Mouse (Mus musculus) urinary bladder, postnatal 10 days (tissue): ENCODE data around the gene Klhl11.

Experiments
- DNase-seq: peaks from one replicate; pipeline ENCODE4 v3.0.0; 2022; ENCODE audit warnings: low spot score

Klhl11 gene

DNA sequence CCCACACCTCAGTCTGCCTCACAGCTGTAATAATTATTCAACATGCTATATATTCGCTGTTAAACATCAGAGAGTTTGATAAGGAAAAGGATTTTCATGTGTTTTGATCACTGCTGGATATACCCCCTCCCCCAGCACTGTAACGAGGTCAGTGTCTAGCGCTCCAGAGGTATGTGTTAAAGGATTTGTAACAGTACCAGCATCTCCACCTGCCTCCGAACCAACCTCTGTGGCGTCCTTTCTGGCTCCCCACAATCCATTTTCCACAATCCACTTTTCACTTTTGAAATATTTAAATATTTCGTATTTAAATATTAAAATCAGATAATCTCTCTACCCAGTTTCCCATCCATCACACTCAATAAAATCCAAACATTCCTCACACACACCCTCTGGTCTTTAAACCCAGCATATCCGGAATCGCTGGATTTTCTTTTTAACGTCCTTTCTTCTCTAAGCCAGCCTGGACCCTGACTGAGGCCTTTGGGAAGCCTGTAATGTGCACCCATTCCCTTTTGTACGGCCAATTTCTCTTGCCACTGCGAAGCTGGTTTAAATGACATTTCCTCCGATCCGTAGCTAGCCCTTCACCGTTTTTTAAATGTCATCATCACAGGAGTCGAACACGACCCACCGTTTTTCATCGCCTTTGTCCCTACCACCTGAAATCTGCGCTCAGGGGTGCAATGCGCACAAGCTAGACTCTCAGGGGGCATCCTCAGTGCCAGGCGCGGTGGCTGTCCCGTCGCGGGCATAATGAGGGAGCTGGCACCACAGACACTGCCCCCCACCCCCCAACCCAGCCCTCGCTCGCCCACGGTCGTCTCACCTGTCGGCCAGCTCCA is 967 bp downstream of the Klhl11 start:
- no peak for DNase-seq

DNA sequence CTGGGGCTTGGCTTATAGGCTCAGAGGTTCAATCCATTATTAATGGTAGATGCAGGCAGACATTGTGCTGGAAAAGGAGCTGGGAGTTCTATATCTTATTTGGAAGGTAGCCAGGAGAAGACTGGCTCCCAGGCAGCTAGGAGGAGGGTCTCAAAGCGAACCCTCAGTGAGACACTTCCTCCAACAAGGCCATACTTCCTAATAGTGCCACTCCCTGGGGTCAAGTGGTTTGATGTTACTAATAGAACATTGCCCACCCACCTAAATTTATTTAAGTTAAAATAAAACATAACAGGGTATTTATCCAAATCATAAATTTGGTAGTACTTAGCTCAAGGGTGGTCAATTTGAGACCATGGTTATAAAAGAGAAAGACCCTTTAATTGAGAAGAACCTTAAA is 6.7 kb downstream of the Klhl11 start:
- no peak for DNase-seq

DNA sequence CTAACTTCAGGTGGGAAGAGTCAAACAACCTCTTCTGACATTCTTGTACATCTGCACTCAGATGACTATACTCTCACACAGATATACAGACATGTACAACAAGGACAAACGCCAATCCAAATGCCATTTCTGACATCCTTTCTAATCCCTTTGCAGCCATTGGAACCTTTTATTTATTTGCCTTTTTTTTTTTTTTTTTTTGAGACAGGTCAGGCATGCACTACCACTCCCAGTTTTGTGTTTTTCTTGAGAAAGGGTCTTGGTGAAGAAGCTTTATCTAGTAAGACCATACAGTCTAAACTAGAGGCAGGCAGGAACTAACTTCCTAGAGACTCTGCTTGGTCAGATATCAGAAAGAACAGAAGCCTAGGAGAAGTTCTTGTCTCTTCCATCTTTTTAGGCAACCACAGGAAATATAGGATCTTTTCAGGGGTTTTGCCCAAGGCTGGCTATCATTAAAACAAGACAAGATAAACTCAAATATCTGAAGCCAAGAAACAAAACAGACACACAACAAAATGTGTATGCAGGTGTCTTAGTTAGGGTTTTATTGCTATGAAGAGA is 7.2 kb downstream of the Klhl11 start:
- no peak for DNase-seq

DNA sequence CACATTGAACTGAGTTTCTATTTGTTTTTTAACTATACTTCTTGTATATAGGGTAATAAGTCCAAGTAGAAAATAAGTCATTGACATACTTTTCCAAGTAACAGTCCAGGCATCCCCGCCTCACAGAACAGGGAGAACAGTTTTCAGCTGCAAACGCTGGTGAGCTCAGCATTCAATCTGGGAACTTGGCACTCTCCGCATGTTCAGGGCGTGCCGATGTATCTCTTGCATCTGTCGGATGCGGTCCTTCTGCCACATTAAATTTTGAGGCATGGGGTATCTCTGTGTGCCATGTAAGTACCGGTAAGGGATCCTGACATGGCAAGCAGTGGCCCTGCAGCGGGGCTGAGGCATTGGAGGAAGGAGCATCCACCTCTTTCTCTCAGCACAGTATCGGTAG is 9.8 kb downstream of the Klhl11 start:
- DNase-seq = no peak

- DNase-seq = no peak
These were observed 14.8 kb downstream of the Klhl11 start for GRCm38 (mm10) chr11:100457711-100458110.

GRCm38 (mm10) chr11:100457247-100457646 is 15.3 kb downstream of the Klhl11 start:
- no peak for DNase-seq

GRCm38 (mm10) chr11:100442625-100443024 is 29.9 kb downstream of the Klhl11 start:
- no peak for DNase-seq

DNA sequence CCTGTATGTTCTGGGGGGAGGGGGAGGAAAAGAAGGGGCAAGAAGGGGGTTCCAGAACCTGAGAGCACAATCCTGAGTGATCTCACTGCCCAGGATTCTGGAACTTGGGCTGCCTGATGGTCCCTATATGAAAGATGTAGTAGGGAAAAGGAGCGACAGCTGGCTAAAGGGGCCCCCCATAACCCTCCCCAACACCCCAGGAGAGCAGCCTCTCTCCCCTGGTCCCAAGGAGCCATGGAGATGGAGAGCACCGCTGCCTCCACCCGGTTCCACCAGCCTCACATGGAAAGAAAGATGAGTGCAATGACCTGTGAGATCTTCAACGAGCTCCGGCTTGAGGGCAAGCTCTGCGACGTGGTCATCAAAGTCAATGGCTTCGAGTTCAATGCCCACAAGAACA is 30.7 kb downstream of the Klhl11 start, which contains the start of the genes Nt5c3b and Klhl10:
Nt5c3b (minus strand) TSS at position 12 of the 400 bp plus-strand sequence.
Klhl10 (plus strand) TSS at position 121 of the 400 bp plus-strand sequence.
- no peak for DNase-seq

DNA sequence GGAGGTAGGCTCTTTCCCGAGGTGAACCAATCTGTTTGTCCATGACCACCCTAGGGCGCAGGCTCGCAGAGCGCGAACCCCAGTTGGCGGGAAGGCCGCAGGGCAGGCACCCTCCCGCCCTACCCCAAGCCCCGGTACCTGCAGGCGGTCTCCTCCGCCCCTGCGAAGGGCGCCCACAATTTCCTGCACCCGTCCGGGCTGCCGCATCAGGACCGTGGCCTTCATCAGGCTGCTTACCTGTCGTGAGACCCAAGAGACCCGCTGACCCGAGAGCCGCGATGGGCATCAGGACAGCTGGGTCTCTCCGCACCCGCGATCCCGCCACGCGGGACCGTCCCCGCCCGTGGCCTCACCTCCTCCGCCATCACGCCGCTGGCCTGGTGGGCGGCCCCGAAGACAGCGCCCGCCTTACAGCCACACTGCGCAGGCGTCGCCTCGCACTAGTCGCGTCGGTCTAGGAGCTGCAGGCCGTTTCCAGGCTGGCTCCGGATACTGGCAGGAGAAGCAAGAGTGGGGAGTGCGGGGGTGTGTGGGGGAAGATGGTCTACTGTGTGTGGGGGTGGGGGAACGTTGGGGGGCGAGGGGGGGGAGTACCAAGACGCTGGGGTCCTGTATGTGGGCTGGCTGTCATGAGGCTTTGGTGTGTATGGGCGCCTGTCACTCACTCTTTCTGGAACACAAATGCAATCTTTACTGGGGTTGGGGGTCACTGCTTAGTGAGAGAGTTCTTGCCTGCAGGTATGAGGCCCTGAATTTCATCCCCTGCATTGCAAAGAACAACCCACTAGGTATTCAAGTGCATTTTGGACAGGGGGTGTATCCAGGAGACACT is 31.6 kb downstream of the Klhl11 start:
- peak; percentile 49 for DNase-seq

DNA sequence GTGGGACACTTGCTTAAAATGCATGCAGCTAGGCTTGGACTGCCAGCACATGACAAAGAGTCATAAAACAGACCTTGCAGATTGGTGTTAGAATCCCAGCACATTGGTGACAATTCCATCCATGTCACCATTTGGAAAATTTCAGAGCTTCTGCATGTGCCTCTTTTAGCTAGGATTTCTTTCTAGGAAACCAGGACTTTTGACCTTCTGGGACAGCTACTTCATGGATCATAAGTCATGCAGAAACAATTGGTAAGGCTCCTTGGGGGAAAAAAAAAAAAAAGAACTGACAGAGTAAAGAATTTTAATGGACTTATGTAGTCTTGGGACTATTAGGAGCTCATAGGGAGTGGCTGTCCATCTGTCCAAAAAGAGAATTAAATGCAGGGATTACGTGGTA is 34.6 kb downstream of the Klhl11 start:
- DNase-seq = no peak

GRCm38 (mm10) chr11:100435678-100436246 is 36.8 kb downstream of the Klhl11 start:
- DNase-seq = no peak

DNA sequence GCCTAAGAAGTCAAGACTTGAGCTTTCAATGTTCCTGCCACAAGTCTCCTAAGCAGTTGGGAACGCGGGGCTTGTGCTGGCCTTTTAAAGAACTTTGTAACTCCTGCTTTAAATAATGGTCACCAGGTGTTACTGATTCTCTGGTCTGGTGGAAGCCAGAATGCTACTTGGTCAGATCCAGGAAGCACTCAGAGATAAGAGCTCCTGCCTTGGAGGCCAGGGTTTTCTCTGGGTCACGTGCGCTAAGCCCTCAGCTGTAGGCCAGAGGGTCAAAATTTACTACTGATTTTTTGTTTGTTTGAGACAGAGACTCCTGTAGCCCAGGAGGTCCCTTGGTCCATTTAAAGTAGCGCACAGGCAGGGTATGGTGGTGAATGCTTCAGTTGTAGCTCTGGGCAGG is 40.5 kb downstream of the Klhl11 start:
- no peak for DNase-seq

DNA sequence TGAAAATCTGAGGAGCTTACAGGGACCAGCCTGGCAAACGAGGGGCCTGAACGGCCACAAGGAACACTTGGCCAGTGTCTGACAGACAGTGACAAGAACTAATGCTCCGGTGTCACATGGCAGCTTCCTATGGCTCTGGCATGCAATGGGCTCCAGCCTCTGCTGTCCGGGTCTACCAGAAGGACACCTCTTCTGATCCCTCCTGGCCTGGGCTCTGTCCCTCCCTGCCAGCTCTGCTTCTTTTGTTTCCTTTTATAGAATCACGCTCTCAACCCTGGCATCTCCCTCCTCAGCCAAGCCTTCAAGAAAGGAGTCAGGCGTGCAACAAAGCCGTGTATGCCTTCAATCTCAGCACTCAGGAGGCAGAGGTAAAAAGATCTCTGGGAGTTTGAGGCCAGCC is 42.5 kb downstream of the Klhl11 start:
- no peak for DNase-seq

DNA sequence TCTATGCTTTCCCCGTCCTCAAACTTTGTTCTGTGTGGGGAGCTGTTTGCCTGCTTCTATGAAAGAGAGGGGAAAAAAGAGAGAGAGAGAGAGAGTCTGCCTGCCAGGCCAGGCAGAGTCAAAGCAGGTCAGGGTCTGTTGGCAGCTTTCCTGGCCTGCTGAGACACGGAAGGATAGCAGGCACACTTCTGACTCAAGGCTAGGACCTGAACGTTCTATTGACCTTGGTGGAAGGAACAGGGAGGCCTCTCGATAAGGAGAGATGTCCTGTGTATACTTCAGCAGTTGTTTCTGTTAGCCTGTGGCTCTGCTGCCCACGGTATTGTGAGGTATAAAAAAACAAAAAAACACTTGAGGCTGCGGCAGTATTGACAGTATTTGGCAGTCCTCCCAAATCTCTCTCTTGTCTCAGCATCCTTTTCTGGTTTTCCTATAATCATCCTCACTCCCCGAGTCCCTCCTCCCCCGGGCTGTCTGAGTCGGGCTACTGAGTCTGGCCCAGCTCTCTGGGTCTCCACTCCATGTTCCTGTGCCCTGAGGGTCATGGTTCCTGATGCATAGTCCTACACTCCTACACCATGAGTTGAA is 43.8 kb downstream of the Klhl11 start:
- no peak for DNase-seq

- DNase-seq = no peak
These were observed 45.7 kb downstream of the Klhl11 start for GRCm38 (mm10) chr11:100426820-100427219.

DNA sequence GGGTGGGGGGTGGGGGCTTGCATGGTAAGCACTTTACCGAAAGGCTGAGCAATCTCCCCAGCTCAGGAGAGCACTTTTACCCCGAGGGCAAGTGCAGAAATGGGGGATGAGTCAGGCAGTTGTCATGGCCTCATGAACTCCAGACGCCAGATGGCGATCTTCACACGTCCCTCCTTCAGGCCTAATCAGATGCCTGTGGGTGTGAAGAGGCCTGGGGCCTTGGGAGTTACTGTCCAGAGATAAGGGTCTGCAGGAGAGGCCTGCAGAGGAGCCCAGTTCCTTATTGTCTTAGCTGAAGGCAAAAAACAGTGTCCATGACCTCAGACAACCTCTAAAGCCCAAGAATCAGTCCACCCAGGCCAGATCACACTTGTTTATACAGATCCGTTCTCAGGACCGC is 46.7 kb downstream of the Klhl11 start:
- no peak for DNase-seq

DNA sequence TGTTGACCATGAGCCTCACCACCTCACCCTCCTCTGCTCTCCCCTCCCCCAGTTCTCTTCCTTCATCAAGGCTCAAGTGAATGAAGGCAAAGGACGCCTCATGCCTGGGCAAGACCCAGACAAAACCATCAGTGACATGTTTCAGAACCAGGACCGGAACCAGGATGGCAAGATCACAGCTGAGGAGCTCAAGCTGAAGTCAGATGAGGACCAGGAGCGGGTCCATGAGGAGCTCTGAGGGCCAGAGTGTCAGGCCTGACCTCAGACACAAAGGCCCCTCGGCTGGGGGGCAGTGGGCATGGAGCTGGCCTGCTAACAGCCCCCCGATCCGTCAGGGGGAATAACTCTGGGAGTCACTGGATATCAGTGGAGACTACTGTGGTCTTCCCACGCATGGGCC is 48.7 kb downstream of the Klhl11 start:
- no peak for DNase-seq

GRCm38 (mm10) chr11:100421537-100421936 is 51.0 kb downstream of the Klhl11 start:
- DNase-seq = no peak

DNA sequence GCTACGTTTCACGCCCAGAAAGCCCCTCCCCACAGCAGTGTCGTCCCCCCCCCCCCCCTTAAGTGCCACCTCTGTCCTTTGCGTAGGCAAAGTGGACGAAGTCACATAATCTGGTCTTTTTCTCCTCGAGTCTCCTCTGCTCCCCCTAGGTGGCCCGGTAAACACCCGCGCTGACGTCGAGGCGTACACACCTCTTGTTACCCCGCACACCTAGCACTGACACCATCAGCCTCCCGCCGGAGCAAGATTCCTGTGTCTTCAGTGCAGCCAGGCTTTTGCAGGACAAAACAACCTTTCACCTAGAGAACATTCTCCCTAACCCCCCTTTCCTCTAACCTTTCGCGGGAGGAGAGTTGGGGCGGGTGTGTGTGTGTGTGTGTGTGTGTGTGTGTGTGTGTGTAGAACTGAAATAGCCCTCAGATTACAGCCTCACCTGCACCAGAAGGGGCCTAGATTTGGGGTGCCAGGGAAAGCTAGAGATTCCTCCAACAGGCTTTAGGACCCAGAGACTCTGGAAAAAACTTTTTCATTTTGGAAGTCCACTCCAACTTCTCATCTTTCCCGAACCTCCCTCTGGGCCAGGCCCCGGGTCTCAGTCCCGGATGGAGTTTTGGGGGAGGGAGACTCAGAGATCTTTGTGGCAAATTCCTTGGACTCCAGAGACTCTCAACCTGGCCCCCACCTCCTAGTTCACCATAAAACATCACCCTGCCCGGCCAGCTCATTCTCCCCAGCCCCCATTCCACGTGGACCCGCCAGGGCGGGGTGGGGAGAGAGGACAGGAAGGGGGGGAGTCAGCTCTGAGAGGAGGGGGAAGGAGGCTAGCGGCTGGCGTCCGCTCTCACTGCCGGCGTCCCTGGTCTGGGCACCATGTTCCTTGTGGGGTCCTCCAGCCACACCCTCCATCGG is 57.4 kb downstream of the Klhl11 start, which contains the start of gene Fkbp10:
Fkbp10 (plus strand) TSS at position 784 of the 909 bp plus-strand sequence.
- no peak for DNase-seq

- DNase-seq = no peak
These were observed 58.3 kb downstream of the Klhl11 start, which contains the start of gene P3h4 for GRCm38 (mm10) chr11:100414021-100414913. Gene P3h4, minus strand, starts transcription at chr11:100414836.
